Mouse (Mus musculus): ENCODE measurements around the gene Grin2b. TPM values are rescaled to one million over a fixed set of nuclear protein-coding genes. Genes with fewer than 3 reads are reported as not detected.

The Grin2b gene
- polyA plus RNA-seq, 1 experiment from 2014 or later, result 62.4 TPM

GRCm38 (mm10) chr6:136096269-136096668 lies 77.0 kb downstream of the Grin2b start:
- ATAC-seq (ENCODE audit: low FRiP score, low read depth), result no peak
- H3K4me3 ChIP-seq, result no peak overlapping the region
- no peaks in the 10 kb centered on the region for H3K36me3 ChIP-seq
- WGBS, result 18% methylated on average over 1 of the region's 1 CpGs
- no peaks in the 10 kb centered on the region for H3K27me3 ChIP-seq
- no peak overlapping the region for H3K27ac ChIP-seq (replicated peaks)
- H3K4me2 ChIP-seq, result no peak overlapping the region
- no peaks in the 10 kb centered on the region for H3K4me1 ChIP-seq (replicated peaks)
- no peaks in the 10 kb centered on the region for H3K9me3 ChIP-seq
- H3K9ac ChIP-seq, result no peak overlapping the region

GRCm38 (mm10) chr6:136079991-136080734 lies 93.1 kb downstream of the Grin2b start:
- Histone ChIP-seq H3K27me3 (no peaks in the 10 kb centered on the region), H3K4me3 (no peak overlapping the region), H3K27ac (replicated peaks) (no peak overlapping the region), H3K9me3 (no peaks in the 10 kb centered on the region), H3K4me2 (no peak overlapping the region), H3K9ac (no peak overlapping the region), H3K4me1 (replicated peaks) (peaks cover 14% of the 10 kb centered on the region), H3K36me3 (no peaks in the 10 kb centered on the region)
- ATAC-seq (ENCODE audit: low FRiP score, low read depth), result peak; percentile 46; the same call in 1 of the 2 replicates
- 55% methylated on average over 17 of the region's 17 CpGs for WGBS

- Histone ChIP-seq H3K9me3 (no peaks in the 10 kb centered on the region), H3K9ac (no peak overlapping the region), H3K27ac (replicated peaks) (no peak overlapping the region), H3K4me1 (replicated peaks) (no peaks in the 10 kb centered on the region; the same call in 1 of the 2 replicates), H3K36me3 (no peaks in the 10 kb centered on the region), H3K27me3 (no peaks in the 10 kb centered on the region), H3K4me2 (no peak overlapping the region), H3K4me3 (no peak overlapping the region)
- no peak for ATAC-seq (ENCODE audit: low FRiP score, low read depth)
- 81% methylated on average over 13 of the region's 13 CpGs for WGBS
Measured at GRCm38 (mm10) chr6:136072326-136073054, 100.8 kb downstream of the Grin2b start.

GRCm38 (mm10) chr6:136070101-136070500 lies 103.2 kb downstream of the Grin2b start:
- Histone ChIP-seq H3K27ac (replicated peaks) (no peak overlapping the region), H3K4me2 (no peak overlapping the region), H3K4me1 (replicated peaks) (no peaks in the 10 kb centered on the region; the same call in 1 of the 2 replicates), H3K9me3 (no peaks in the 10 kb centered on the region), H3K9ac (no peak overlapping the region), H3K4me3 (no peak overlapping the region), H3K36me3 (no peaks in the 10 kb centered on the region), H3K27me3 (no peaks in the 10 kb centered on the region)
- no peak for ATAC-seq (ENCODE audit: low FRiP score, low read depth)
- 79% methylated on average over 7 of the region's 7 CpGs for WGBS

- H3K27me3 ChIP-seq, result no peaks in the 10 kb centered on the region
- no peak overlapping the region for H3K4me3 ChIP-seq
- H3K36me3 ChIP-seq, result no peaks in the 10 kb centered on the region
- H3K27ac ChIP-seq (replicated peaks), result no peak overlapping the region
- H3K4me1 ChIP-seq (replicated peaks), result 0 out of 2 replicates have a peak, but pooled peaks cover 3% of the 10 kb centered on the region
- H3K4me2 ChIP-seq, result no peak overlapping the region
- WGBS, result 47% methylated on average over 1 of the region's 1 CpGs
- no peaks in the 10 kb centered on the region for H3K9me3 ChIP-seq
- ATAC-seq (ENCODE audit: low FRiP score, low read depth), result no peak
- no peak overlapping the region for H3K9ac ChIP-seq
Measured at GRCm38 (mm10) chr6:136053346-136053745, 120.0 kb downstream of the Grin2b start.

GRCm38 (mm10) chr6:136050346-136050745 lies 123.0 kb downstream of the Grin2b start:
- H3K27ac ChIP-seq (replicated peaks), result no peak overlapping the region
- H3K36me3 ChIP-seq, result no peaks in the 10 kb centered on the region
- no peaks in the 10 kb centered on the region for H3K9me3 ChIP-seq
- H3K4me2 ChIP-seq, result no peak overlapping the region
- H3K4me1 ChIP-seq (replicated peaks), result peaks cover 13% of the 10 kb centered on the region
- no peak overlapping the region for H3K9ac ChIP-seq
- no peak overlapping the region for H3K4me3 ChIP-seq
- 57% methylated on average over 4 of the region's 4 CpGs for WGBS
- ATAC-seq (ENCODE audit: low FRiP score, low read depth), result peak; percentile 35; the same call in 1 of the 2 replicates
- H3K27me3 ChIP-seq, result no peaks in the 10 kb centered on the region

GRCm38 (mm10) chr6:136048084-136048483 lies 125.2 kb downstream of the Grin2b start:
- no peak for ATAC-seq (ENCODE audit: low FRiP score, low read depth)
- Histone ChIP-seq H3K36me3 (peaks cover 6% of the 10 kb centered on the region; the same call in 1 of the 2 replicates), H3K27me3 (no peaks in the 10 kb centered on the region), H3K9ac (no peak overlapping the region), H3K4me2 (no peak overlapping the region), H3K4me3 (no peak overlapping the region), H3K27ac (replicated peaks) (no peak overlapping the region), H3K4me1 (replicated peaks) (peaks cover 13% of the 10 kb centered on the region), H3K9me3 (no peaks in the 10 kb centered on the region)
- WGBS, result 93% methylated on average over 2 of the region's 2 CpGs

- Histone ChIP-seq H3K9me3 (no peaks in the 10 kb centered on the region), H3K4me2 (no peak overlapping the region), H3K4me1 (replicated peaks) (peaks cover 18% of the 10 kb centered on the region), H3K27me3 (no peaks in the 10 kb centered on the region), H3K9ac (no peak overlapping the region), H3K27ac (replicated peaks) (no peak overlapping the region), H3K4me3 (no peak overlapping the region), H3K36me3 (peaks cover 6% of the 10 kb centered on the region; the same call in 1 of the 2 replicates)
- no peak for ATAC-seq (ENCODE audit: low FRiP score, low read depth)
- 50% methylated on average over 7 of the region's 7 CpGs for WGBS
Measured at GRCm38 (mm10) chr6:136046091-136046490, 127.2 kb downstream of the Grin2b start.

GRCm38 (mm10) chr6:136044461-136044860 lies 128.8 kb downstream of the Grin2b start:
- Histone ChIP-seq H3K4me2 (no peak overlapping the region), H3K4me1 (replicated peaks) (peaks cover 15% of the 10 kb centered on the region), H3K9ac (no peak overlapping the region), H3K27me3 (no peaks in the 10 kb centered on the region), H3K36me3 (peaks cover 6% of the 10 kb centered on the region; the same call in 1 of the 2 replicates), H3K4me3 (no peak overlapping the region), H3K27ac (replicated peaks) (no peak overlapping the region), H3K9me3 (no peaks in the 10 kb centered on the region)
- no peak for ATAC-seq (ENCODE audit: low FRiP score, low read depth)
- WGBS, result 79% methylated on average over 5 of the region's 5 CpGs

GRCm38 (mm10) chr6:136042375-136042774 lies 130.9 kb downstream of the Grin2b start:
- Histone ChIP-seq H3K27me3 (no peaks in the 10 kb centered on the region), H3K4me2 (no peak overlapping the region), H3K9me3 (no peaks in the 10 kb centered on the region), H3K4me3 (no peak overlapping the region), H3K27ac (replicated peaks) (no peak overlapping the region), H3K36me3 (peaks cover 6% of the 10 kb centered on the region; the same call in 1 of the 2 replicates), H3K4me1 (replicated peaks) (peaks cover 15% of the 10 kb centered on the region), H3K9ac (no peak overlapping the region)
- 72% methylated on average over 3 of the region's 3 CpGs for WGBS
- ATAC-seq (ENCODE audit: low FRiP score, low read depth), result no peak

- Histone ChIP-seq H3K36me3 (peaks cover 6% of the 10 kb centered on the region; the same call in 1 of the 2 replicates), H3K4me1 (replicated peaks) (peaks cover 12% of the 10 kb centered on the region), H3K9me3 (no peaks in the 10 kb centered on the region), H3K4me2 (no peak overlapping the region), H3K27me3 (no peaks in the 10 kb centered on the region), H3K4me3 (no peak overlapping the region), H3K27ac (replicated peaks) (no peak overlapping the region), H3K9ac (no peak overlapping the region)
- ATAC-seq (ENCODE audit: low FRiP score, low read depth), result peak; percentile 21; the same call in 1 of the 2 replicates
- WGBS, result 75% methylated on average over 8 of the region's 8 CpGs
Measured at GRCm38 (mm10) chr6:136041821-136042220, 131.5 kb downstream of the Grin2b start.

GRCm38 (mm10) chr6:136040931-136041330 lies 132.4 kb downstream of the Grin2b start:
- Histone ChIP-seq H3K4me1 (replicated peaks) (peaks cover 5% of the 10 kb centered on the region; the same call in 1 of the 2 replicates), H3K9me3 (no peaks in the 10 kb centered on the region), H3K27ac (replicated peaks) (no peak overlapping the region), H3K27me3 (no peaks in the 10 kb centered on the region), H3K9ac (no peak overlapping the region), H3K36me3 (peaks cover 6% of the 10 kb centered on the region; the same call in 1 of the 2 replicates), H3K4me3 (no peak overlapping the region), H3K4me2 (no peak overlapping the region)
- no peak for ATAC-seq (ENCODE audit: low FRiP score, low read depth)
- WGBS, result 85% methylated on average over 3 of the region's 3 CpGs
